Mouse (Mus musculus): Measurements from ENCODE around the gene Ctsw. TPM values are rescaled to one million over a fixed set of nuclear protein-coding genes. Genes with fewer than 3 reads are reported as not detected.

Gene Ctsw
- polyA plus RNA-seq, 1 experiment = 3.7 TPM

GRCm38 (mm10) chr19:5486286-5486685 is 18.0 kb upstream of the Ctsw start:
- no peak for DNase-seq (ENCODE audit: low read depth)
- no peak for TF ChIP-seq POLR2A (IDR thresholded peaks at IDR 0.05; ENCODE audit: borderline replicate concordance, extremely low read depth, insufficient read depth, insufficient read length, poor library complexity, severe bottlenecking)
- TF ChIP-seq CTCF (IDR thresholded peaks at IDR 0.05; ENCODE audit: borderline replicate concordance, extremely low read depth, insufficient read depth, insufficient read length) = no peak

- TF ChIP-seq POLR2A (IDR thresholded peaks at IDR 0.05; ENCODE audit: borderline replicate concordance, extremely low read depth, insufficient read depth, insufficient read length, poor library complexity, severe bottlenecking) (no peak), CTCF (IDR thresholded peaks at IDR 0.05; ENCODE audit: borderline replicate concordance, extremely low read depth, insufficient read depth, insufficient read length) (no peak)
- no peak for DNase-seq (ENCODE audit: low read depth)
These were observed 17.5 kb upstream of the Ctsw start for GRCm38 (mm10) chr19:5485821-5486220.

GRCm38 (mm10) chr19:5485371-5485770 is 17.1 kb upstream of the Ctsw start:
- TF ChIP-seq POLR2A (IDR thresholded peaks at IDR 0.05; ENCODE audit: borderline replicate concordance, extremely low read depth, insufficient read depth, insufficient read length, poor library complexity, severe bottlenecking) (no peak), CTCF (IDR thresholded peaks at IDR 0.05; ENCODE audit: borderline replicate concordance, extremely low read depth, insufficient read depth, insufficient read length) (no peak)
- no peak for DNase-seq (ENCODE audit: low read depth)

- DNase-seq (ENCODE audit: low read depth) = no peak
- TF ChIP-seq CTCF (IDR thresholded peaks at IDR 0.05; ENCODE audit: borderline replicate concordance, extremely low read depth, insufficient read depth, insufficient read length) = no peak
- no peak for TF ChIP-seq POLR2A (IDR thresholded peaks at IDR 0.05; ENCODE audit: borderline replicate concordance, extremely low read depth, insufficient read depth, insufficient read length, poor library complexity, severe bottlenecking)
These were observed 16.2 kb upstream of the Ctsw start for GRCm38 (mm10) chr19:5484496-5484895.

GRCm38 (mm10) chr19:5483386-5484359 is 15.4 kb upstream of the Ctsw start:
- no peak for DNase-seq (ENCODE audit: low read depth)
- TF ChIP-seq CTCF (IDR thresholded peaks at IDR 0.05; ENCODE audit: borderline replicate concordance, extremely low read depth, insufficient read depth, insufficient read length) (no peak), POLR2A (IDR thresholded peaks at IDR 0.05; ENCODE audit: borderline replicate concordance, extremely low read depth, insufficient read depth, insufficient read length, poor library complexity, severe bottlenecking) (no peak)

GRCm38 (mm10) chr19:5481398-5481797 is 13.1 kb upstream of the Ctsw start:
- TF ChIP-seq POLR2A (IDR thresholded peaks at IDR 0.05; ENCODE audit: borderline replicate concordance, extremely low read depth, insufficient read depth, insufficient read length, poor library complexity, severe bottlenecking) (no peak), CTCF (IDR thresholded peaks at IDR 0.05; ENCODE audit: borderline replicate concordance, extremely low read depth, insufficient read depth, insufficient read length) (no peak)
- no peak for DNase-seq (ENCODE audit: low read depth)

GRCm38 (mm10) chr19:5480016-5480415 is 11.7 kb upstream of the Ctsw start:
- TF ChIP-seq CTCF (IDR thresholded peaks at IDR 0.05; ENCODE audit: borderline replicate concordance, extremely low read depth, insufficient read depth, insufficient read length) = no peak
- TF ChIP-seq POLR2A (IDR thresholded peaks at IDR 0.05; ENCODE audit: borderline replicate concordance, extremely low read depth, insufficient read depth, insufficient read length, poor library complexity, severe bottlenecking) = no peak
- DNase-seq (ENCODE audit: low read depth) = no peak

- TF ChIP-seq CTCF (IDR thresholded peaks at IDR 0.05; ENCODE audit: borderline replicate concordance, extremely low read depth, insufficient read depth, insufficient read length) = no peak
- no peak for TF ChIP-seq POLR2A (IDR thresholded peaks at IDR 0.05; ENCODE audit: borderline replicate concordance, extremely low read depth, insufficient read depth, insufficient read length, poor library complexity, severe bottlenecking)
- DNase-seq (ENCODE audit: low read depth) = no peak
These were observed 9.5 kb upstream of the Ctsw start for GRCm38 (mm10) chr19:5477668-5478300.

GRCm38 (mm10) chr19:5477004-5477667 is 8.8 kb upstream of the Ctsw start:
- TF ChIP-seq CTCF (IDR thresholded peaks at IDR 0.05; ENCODE audit: borderline replicate concordance, extremely low read depth, insufficient read depth, insufficient read length) (no peak), POLR2A (IDR thresholded peaks at IDR 0.05; ENCODE audit: borderline replicate concordance, extremely low read depth, insufficient read depth, insufficient read length, poor library complexity, severe bottlenecking) (no peak)
- DNase-seq (ENCODE audit: low read depth) = no peak

- no peak for TF ChIP-seq POLR2A (IDR thresholded peaks at IDR 0.05; ENCODE audit: borderline replicate concordance, extremely low read depth, insufficient read depth, insufficient read length, poor library complexity, severe bottlenecking)
- TF ChIP-seq CTCF (IDR thresholded peaks at IDR 0.05; ENCODE audit: borderline replicate concordance, extremely low read depth, insufficient read depth, insufficient read length) = no peak
- no peak for DNase-seq (ENCODE audit: low read depth)
These were observed 6.9 kb upstream of the Ctsw start for GRCm38 (mm10) chr19:5475069-5475714.
